Mouse (Mus musculus) neural tube, embryonic 15.5 days (tissue): ENCODE measurements around the gene Runx2. TPM values are rescaled to one million over a fixed set of nuclear protein-coding genes. Genes with fewer than 3 reads are reported as not detected.

Experiments used
- ATAC-seq: fragments of 200-750 bp; cut with Nextera tagmentation; 2 replicates; pipeline ENCODE4 v1.8.0; 2017; ENCODE audit warnings: mild to moderate bottlenecking, moderate TSS enrichment, moderate library complexity; ENCODE audit not compliant: low FRiP score
- H3K27ac ChIP-seq: fragments of 300-500 bp; sonication (generic); replicated peaks from 2 replicates; pipeline ENCODE4 v1.5.1; 2015; ENCODE audit warnings: mild to moderate bottlenecking, inconsistent platforms
- H3K27me3 ChIP-seq: fragments of 300-500 bp; sonication (generic); replicated peaks from 2 replicates; pipeline ENCODE4 v1.6.1; 2015; ENCODE audit warnings: inconsistent platforms
- H3K36me3 ChIP-seq: fragments of 300-500 bp; sonication (generic); 2 replicates; pipeline ENCODE4 v1.6.1; 2015; ENCODE audit warnings: inconsistent platforms
- H3K4me1 ChIP-seq: fragments of 300-500 bp; sonication (generic); 2 replicates; pipeline ENCODE4 v1.6.1; 2015; ENCODE audit warnings: inconsistent platforms
- H3K4me2 ChIP-seq: fragments of 300-500 bp; sonication (generic); 2 replicates; pipeline ENCODE4 v1.6.1; 2015; ENCODE audit warnings: inconsistent platforms, mild to moderate bottlenecking, moderate library complexity
- H3K4me3 ChIP-seq: fragments of 300-500 bp; sonication (generic); replicated peaks from 2 replicates; pipeline ENCODE4 v1.5.1; 2015; ENCODE audit warnings: mild to moderate bottlenecking, inconsistent platforms
- H3K9ac ChIP-seq: fragments of 300-500 bp; sonication (generic); replicated peaks from 2 replicates; pipeline ENCODE4 v1.6.1; 2015; ENCODE audit warnings: mild to moderate bottlenecking, inconsistent platforms
- H3K9me3 ChIP-seq: fragments of 300-500 bp; sonication (generic); replicated peaks from 2 replicates; pipeline ENCODE4 v1.6.1; 2016; ENCODE audit warnings: inconsistent platforms
- WGBS: fragments of 180-500 bp; shearing (Covaris S2); methylation state at CpG from one replicate; pipeline ENCODE4 v1.1.7; 2015; ENCODE audit warnings: mixed read lengths; 5-methylcytosine and 5-hydroxymethylcytosine counted together
- polyA plus RNA-seq: library from polyadenylated mRNA; unstranded; fragments of >200 nt; fragmentation: Nextera tagmentation; extraction: Ambion mirVana; gene quantifications from 2 replicates; pipeline ENCODE4 v1.2.1, GENCODE M21; 2015

Gene Runx2
- polyA plus RNA-seq, 1 experiment from 2014 or later, result 0.68 TPM

- ATAC-seq, result no peak
Measured at GRCm38 (mm10) chr17:44707956-44708355, 106.6 kb downstream of the Runx2 start.

DNA sequence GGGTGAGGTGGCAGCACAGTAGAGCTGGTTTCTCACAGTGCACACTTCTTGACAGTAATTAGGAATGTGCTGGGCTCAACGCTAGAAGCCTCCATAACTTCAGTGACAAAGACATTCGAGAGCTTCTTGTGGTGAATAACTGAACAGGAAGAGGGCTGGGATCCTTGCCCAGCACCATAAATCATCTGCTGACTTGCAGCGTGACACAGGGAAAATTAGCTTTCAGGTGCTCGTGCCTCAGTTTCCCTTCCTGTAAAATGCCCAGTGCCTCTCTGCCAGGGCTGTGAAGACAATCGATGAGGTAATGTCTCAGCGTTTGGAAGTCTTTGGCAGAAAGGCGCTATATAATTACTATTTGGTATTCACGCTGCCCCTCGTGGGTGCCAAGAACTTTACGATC is 108.1 kb downstream of the Runx2 start:
- Histone ChIP-seq H3K4me3 (no peak overlapping the region), H3K27me3 (no peaks in the 10 kb centered on the region), H3K4me1 (peaks cover 5% of the 10 kb centered on the region), H3K27ac (no peak overlapping the region), H3K4me2 (no peak overlapping the region), H3K9ac (no peak overlapping the region), H3K36me3 (no peaks in the 10 kb centered on the region), H3K9me3 (no peaks in the 10 kb centered on the region)
- ATAC-seq, result no peak
- WGBS, result 68% methylated on average over 10 of the region's 10 CpGs

More at GRCm38 (mm10) chr17:44707956-44708355, 106.6 kb downstream of the Runx2 start:
- peaks cover 5% of the 10 kb centered on the region for H3K4me1 ChIP-seq
- H3K4me3 ChIP-seq, result no peak overlapping the region
- no peak overlapping the region for H3K27ac ChIP-seq
- WGBS, result 99% methylated on average over 3 of the region's 3 CpGs
- no peaks in the 10 kb centered on the region for H3K27me3 ChIP-seq
- H3K9me3 ChIP-seq, result no peaks in the 10 kb centered on the region
- H3K4me2 ChIP-seq, result no peak overlapping the region
- H3K9ac ChIP-seq, result no peak overlapping the region
- no peaks in the 10 kb centered on the region for H3K36me3 ChIP-seq

DNA sequence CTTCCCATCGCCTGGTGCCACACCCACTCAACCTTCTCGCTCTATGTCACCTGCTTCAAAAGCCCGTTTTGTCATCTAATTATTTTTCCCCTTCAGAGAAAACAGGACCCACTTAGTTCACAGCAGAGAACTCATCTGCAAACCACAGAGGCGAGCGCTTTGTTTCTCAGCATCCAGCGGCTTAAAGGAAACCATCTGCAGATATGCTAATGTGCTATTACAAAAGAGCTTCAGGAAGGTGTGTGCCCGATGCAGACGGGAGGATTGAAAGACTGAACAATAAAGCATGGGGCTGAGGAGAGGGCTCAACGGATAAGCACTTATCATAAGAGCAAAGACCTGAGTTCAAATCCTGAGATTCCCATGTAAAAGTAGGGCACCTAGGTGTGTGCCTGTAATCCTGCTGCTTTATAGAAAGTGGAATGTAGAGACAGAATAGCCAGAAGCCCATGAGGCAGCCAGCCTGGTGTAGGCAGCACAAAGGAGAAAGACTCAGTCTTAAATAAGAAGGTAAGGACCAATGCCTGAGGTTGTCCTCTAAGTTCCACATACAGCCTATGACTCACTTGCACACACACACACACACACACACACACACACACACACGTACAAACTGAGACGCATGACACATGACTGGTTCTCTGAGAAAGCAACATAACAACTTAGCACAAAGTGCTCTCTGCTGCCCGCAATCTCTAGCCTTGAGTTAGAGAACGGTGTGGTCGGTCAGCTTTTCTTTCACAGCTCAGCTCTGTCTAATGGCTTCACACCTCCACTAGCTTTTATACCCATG is 111.9 kb downstream of the Runx2 start:
- Histone ChIP-seq H3K4me2 (no peak overlapping the region), H3K4me3 (no peak overlapping the region), H3K9ac (no peak overlapping the region), H3K4me1 (no peaks in the 10 kb centered on the region), H3K27ac (no peak overlapping the region), H3K9me3 (no peaks in the 10 kb centered on the region), H3K27me3 (no peaks in the 10 kb centered on the region), H3K36me3 (no peaks in the 10 kb centered on the region)
- no peak for ATAC-seq
- 64% methylated on average over 14 of the region's 14 CpGs for WGBS

DNA sequence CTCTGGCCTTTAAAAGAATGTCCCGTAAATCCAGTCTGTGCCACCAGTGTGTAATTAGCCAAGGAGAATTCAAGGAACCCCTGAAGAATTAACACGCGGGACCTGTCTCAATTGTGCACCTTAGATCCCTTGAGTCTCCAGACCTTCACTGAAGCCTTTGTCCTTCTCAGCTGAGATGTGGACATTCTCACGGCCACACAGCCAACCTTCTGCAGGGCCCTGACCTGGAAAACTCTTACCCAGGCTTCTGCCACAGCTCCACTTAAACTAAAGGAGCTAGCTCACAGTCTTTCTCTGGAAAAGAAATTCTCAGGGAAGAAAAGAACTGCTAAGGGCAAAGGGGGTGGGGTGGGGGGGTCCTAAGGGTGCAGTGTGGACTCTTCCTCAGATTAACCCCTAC is 113.1 kb downstream of the Runx2 start:
- Histone ChIP-seq H3K4me3 (no peak overlapping the region), H3K9ac (no peak overlapping the region), H3K27ac (no peak overlapping the region), H3K4me1 (no peaks in the 10 kb centered on the region), H3K4me2 (no peak overlapping the region), H3K36me3 (no peaks in the 10 kb centered on the region), H3K9me3 (no peaks in the 10 kb centered on the region), H3K27me3 (no peaks in the 10 kb centered on the region)
- 88% methylated on average over 4 of the region's 4 CpGs for WGBS
- no peak for ATAC-seq

DNA sequence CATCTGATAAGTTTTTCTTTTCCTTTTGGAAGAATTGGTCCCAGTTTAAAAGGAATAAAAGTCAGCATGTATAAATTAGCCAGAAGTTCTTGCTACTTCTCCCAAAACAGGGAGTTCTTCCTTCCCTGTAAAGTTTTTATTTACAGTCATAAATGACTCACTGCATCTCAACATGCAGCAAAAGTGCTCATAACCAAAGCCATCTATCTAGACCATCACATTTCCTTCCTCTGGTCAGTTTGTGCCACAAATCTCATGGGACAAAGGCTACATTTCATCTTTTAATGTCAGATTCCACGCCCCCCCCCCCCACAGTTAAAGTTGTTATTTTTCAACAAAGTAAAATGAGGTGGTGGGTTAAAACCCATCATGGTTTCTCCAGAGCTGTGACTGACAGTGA is 114.3 kb downstream of the Runx2 start:
- Histone ChIP-seq H3K9ac (no peak overlapping the region), H3K27ac (no peak overlapping the region), H3K4me2 (no peak overlapping the region), H3K9me3 (no peaks in the 10 kb centered on the region), H3K4me1 (no peaks in the 10 kb centered on the region), H3K27me3 (no peaks in the 10 kb centered on the region), H3K4me3 (no peak overlapping the region), H3K36me3 (no peaks in the 10 kb centered on the region)
- 96% methylated on average over 1 of the region's 1 CpGs for WGBS
- no peak for ATAC-seq

- 94% methylated on average over 10 of the region's 10 CpGs for WGBS
Measured at GRCm38 (mm10) chr17:44697053-44697452, 117.5 kb downstream of the Runx2 start.

GRCm38 (mm10) chr17:44693552-44693951 is 121.0 kb downstream of the Runx2 start:
- 69% methylated on average over 6 of the region's 7 CpGs for WGBS
- Histone ChIP-seq H3K4me2 (no peak overlapping the region), H3K9me3 (no peaks in the 10 kb centered on the region)

More at GRCm38 (mm10) chr17:44697053-44697452, 117.5 kb downstream of the Runx2 start:
- Histone ChIP-seq H3K9ac (no peak overlapping the region), H3K27ac (no peak overlapping the region), H3K36me3 (no peaks in the 10 kb centered on the region), H3K4me3 (no peak overlapping the region), H3K9me3 (no peaks in the 10 kb centered on the region), H3K4me1 (no peaks in the 10 kb centered on the region), H3K4me2 (no peak overlapping the region), H3K27me3 (no peaks in the 10 kb centered on the region)
- no peak for ATAC-seq

GRCm38 (mm10) chr17:44691517-44691916 is 123.1 kb downstream of the Runx2 start:
- Histone ChIP-seq H3K36me3 (no peaks in the 10 kb centered on the region), H3K9ac (no peak overlapping the region), H3K27me3 (no peaks in the 10 kb centered on the region), H3K4me2 (no peak overlapping the region), H3K4me1 (no peaks in the 10 kb centered on the region), H3K4me3 (no peak overlapping the region), H3K9me3 (no peaks in the 10 kb centered on the region), H3K27ac (no peak overlapping the region)
- 80% methylated on average over 2 of the region's 2 CpGs for WGBS
- no peak for ATAC-seq

More at GRCm38 (mm10) chr17:44693552-44693951, 121.0 kb downstream of the Runx2 start:
- Histone ChIP-seq H3K9ac (no peak overlapping the region), H3K4me1 (no peaks in the 10 kb centered on the region), H3K27me3 (no peaks in the 10 kb centered on the region), H3K36me3 (no peaks in the 10 kb centered on the region), H3K27ac (no peak overlapping the region), H3K4me3 (no peak overlapping the region)
- ATAC-seq, result no peak

GRCm38 (mm10) chr17:44690410-44691035 is 124.1 kb downstream of the Runx2 start:
- Histone ChIP-seq H3K27me3 (no peaks in the 10 kb centered on the region), H3K9ac (no peak overlapping the region), H3K27ac (no peak overlapping the region), H3K4me1 (no peaks in the 10 kb centered on the region), H3K4me3 (no peak overlapping the region), H3K36me3 (no peaks in the 10 kb centered on the region), H3K9me3 (no peaks in the 10 kb centered on the region), H3K4me2 (no peak overlapping the region)
- WGBS, result 90% methylated on average over 5 of the region's 5 CpGs
- no peak for ATAC-seq

GRCm38 (mm10) chr17:44688306-44688705 is 126.3 kb downstream of the Runx2 start:
- ATAC-seq, result no peak

GRCm38 (mm10) chr17:44685514-44685913 is 129.1 kb downstream of the Runx2 start:
- H3K36me3 ChIP-seq, result no peaks in the 10 kb centered on the region
- H3K9me3 ChIP-seq, result no peaks in the 10 kb centered on the region
- H3K4me3 ChIP-seq, result no peak overlapping the region
- ATAC-seq, result no peak
- H3K4me1 ChIP-seq, result no peaks in the 10 kb centered on the region
- H3K27me3 ChIP-seq, result no peaks in the 10 kb centered on the region
- no peak overlapping the region for H3K9ac ChIP-seq
- H3K4me2 ChIP-seq, result no peak overlapping the region
- WGBS, result 34% methylated on average over 7 of the region's 7 CpGs
- H3K27ac ChIP-seq, result no peak overlapping the region

More at GRCm38 (mm10) chr17:44688306-44688705, 126.3 kb downstream of the Runx2 start:
- Histone ChIP-seq H3K36me3 (no peaks in the 10 kb centered on the region), H3K4me2 (no peak overlapping the region), H3K27ac (no peak overlapping the region), H3K9me3 (no peaks in the 10 kb centered on the region), H3K9ac (no peak overlapping the region), H3K27me3 (no peaks in the 10 kb centered on the region), H3K4me1 (no peaks in the 10 kb centered on the region), H3K4me3 (no peak overlapping the region)
- 83% methylated on average over 2 of the region's 2 CpGs for WGBS

GRCm38 (mm10) chr17:44683026-44683425 is 131.6 kb downstream of the Runx2 start:
- Histone ChIP-seq H3K4me2 (no peak overlapping the region), H3K9me3 (no peaks in the 10 kb centered on the region), H3K9ac (no peak overlapping the region), H3K36me3 (no peaks in the 10 kb centered on the region), H3K4me1 (no peaks in the 10 kb centered on the region), H3K4me3 (no peak overlapping the region), H3K27ac (no peak overlapping the region), H3K27me3 (no peaks in the 10 kb centered on the region)
- 93% methylated on average over 9 of the region's 9 CpGs for WGBS
- no peak for ATAC-seq
